Mouse (Mus musculus) lung, embryonic 14.5 days (tissue): Measurements from ENCODE around the gene Ccdc188. TPM values are rescaled to one million over a fixed set of nuclear protein-coding genes. Genes with fewer than 3 reads are reported as not detected.

Experiments used
- ATAC-seq: fragments of 200-750 bp; cut with Nextera tagmentation; 2 replicates; pipeline ENCODE4 v1.8.0; 2017; ENCODE audit warnings: mild to moderate bottlenecking, moderate TSS enrichment, moderate library complexity; ENCODE audit not compliant: insufficient read depth
- DNase-seq: peaks from one replicate; pipeline ENCODE4 v3.0.0-alpha.2; 2015
- H3K27ac ChIP-seq: fragments of 300-500 bp; sonication (generic); 2 replicates; pipeline ENCODE4 v1.5.1; 2014; ENCODE audit warnings: low read depth, mild to moderate bottlenecking, moderate library complexity
- H3K27me3 ChIP-seq: fragments of 300-500 bp; sonication (generic); 2 replicates; pipeline ENCODE4 v1.6.1; 2014; ENCODE audit warnings: low read length, control low read depth; ENCODE audit not compliant: insufficient read depth
- H3K36me3 ChIP-seq: fragments of 300-500 bp; sonication (generic); 2 replicates; pipeline ENCODE4 v1.6.1; 2014; ENCODE audit warnings: control low read depth; ENCODE audit not compliant: insufficient read depth
- H3K4me1 ChIP-seq: fragments of 300-500 bp; sonication (generic); 2 replicates; pipeline ENCODE4 v1.6.1; 2014; ENCODE audit warnings: antibody characterized with exemption, control low read depth; ENCODE audit not compliant: insufficient read depth
- H3K4me2 ChIP-seq: fragments of 300-500 bp; sonication (generic); 2 replicates; pipeline ENCODE4 v1.6.1; 2014; ENCODE audit warnings: mild to moderate bottlenecking
- H3K4me3 ChIP-seq: fragments of 300-500 bp; sonication (generic); 2 replicates; pipeline ENCODE4 v1.5.1; 2014; ENCODE audit warnings: low read depth, low read length
- H3K9ac ChIP-seq: fragments of 300-500 bp; sonication (generic); 2 replicates; pipeline ENCODE4 v1.6.1; 2014
- H3K9me3 ChIP-seq: fragments of 300-500 bp; sonication (generic); 2 replicates; pipeline ENCODE4 v1.6.1; 2016; ENCODE audit warnings: low read depth, low read length, control low read depth
- CTCF ChIP-seq: IDR thresholded peaks from 2 replicates; pipeline ENCODE4 v1.5.1; 2016; ENCODE audit warnings: antibody characterized with exemption, low read depth
- WGBS: fragments of 180-500 bp; shearing (Covaris S2); extraction: QIAGEN DNeasy Blood & Tissue Kit; methylation state at CpG from one replicate; pipeline ENCODE4 v1.1.7; 2014; 5-methylcytosine and 5-hydroxymethylcytosine counted together
- polyA plus RNA-seq: library from polyadenylated mRNA; unstranded; fragments of >200 nt; fragmentation: Nextera tagmentation; extraction: Ambion mirVana; gene quantifications from 2 replicates; pipeline ENCODE4 v1.2.1, GENCODE M21; 2014

Ccdc188 gene
- not detected in 2 replicates for polyA plus RNA-seq

DNA sequence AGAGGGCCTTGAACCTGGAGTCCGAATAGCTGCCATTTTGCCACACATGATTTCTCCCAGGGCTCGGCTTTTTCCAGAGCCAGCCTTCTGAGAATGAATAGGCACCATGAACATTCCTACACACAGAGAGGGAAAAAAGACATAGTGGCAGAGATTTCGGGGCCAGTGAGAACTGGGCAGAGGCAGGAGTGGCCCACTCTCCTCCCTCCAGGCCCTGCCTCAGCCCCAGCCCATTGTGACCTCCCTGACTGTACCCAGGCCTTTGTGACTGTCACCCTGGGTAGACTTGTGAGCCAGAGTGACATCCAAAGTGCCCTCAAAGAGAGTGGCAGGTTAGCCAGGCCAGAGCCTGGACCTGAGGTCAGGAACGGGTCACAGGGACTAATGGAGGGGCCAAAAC is at the start of gene Ccdc188:
Gene Ccdc188, plus strand, starts transcription at position 301 of the 400 bp plus-strand sequence.
- ATAC-seq (no peak), DNase-seq (no peak)
- H3K4me2 ChIP-seq: no peak within 1 kb of the TSS
- no peak for TF ChIP-seq CTCF
- peaks cover 3% of the 10 kb centered on the region; the same call in 1 of the 2 replicates for H3K36me3 ChIP-seq
- WGBS: 82% methylated on average over 4 of the region's 4 CpGs
- H3K9me3 ChIP-seq: no peaks in the 10 kb centered on the region
- no peaks in the 10 kb centered on the region; the same call in 1 of the 2 replicates for H3K27me3 ChIP-seq
- H3K9ac ChIP-seq: no peak within 1 kb of the TSS
- H3K27ac ChIP-seq: no peak within 1 kb of the TSS
- H3K4me1 ChIP-seq: peaks cover 8% of the 10 kb centered on the region; the same call in 1 of the 2 replicates
- H3K4me3 ChIP-seq: no peak within 1 kb of the TSS

DNA sequence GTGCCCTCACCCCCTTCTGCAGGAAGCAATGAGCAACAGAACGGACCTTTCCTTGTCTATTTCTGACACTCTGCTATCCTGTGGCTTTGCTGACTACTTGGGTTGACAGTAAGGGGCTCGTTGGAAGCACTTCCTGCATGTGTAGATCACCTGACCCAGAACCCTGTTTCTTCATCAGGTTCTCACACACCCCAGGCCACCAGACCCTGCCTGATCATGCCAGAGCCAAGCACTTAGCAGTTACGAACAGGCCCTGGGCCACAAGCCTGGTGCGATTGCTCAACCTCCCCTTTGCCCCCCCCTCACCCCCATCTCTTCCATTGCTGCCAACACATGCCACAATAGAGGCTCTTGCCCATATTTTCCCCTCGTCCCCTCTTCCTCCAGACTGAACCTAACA is 48.5 kb upstream of the Ccdc188 start:
- Histone ChIP-seq H3K9me3 (no peaks in the 10 kb centered on the region), H3K27me3 (no peaks in the 10 kb centered on the region), H3K9ac (no peak overlapping the region), H3K36me3 (no peaks in the 10 kb centered on the region), H3K4me1 (no peaks in the 10 kb centered on the region), H3K4me2 (no peak overlapping the region), H3K27ac (no peak overlapping the region), H3K4me3 (no peak overlapping the region)
- WGBS: 65% methylated on average over 5 of the region's 5 CpGs
- ATAC-seq: no peak
- TF ChIP-seq CTCF: no peak
- DNase-seq: no peak

DNA sequence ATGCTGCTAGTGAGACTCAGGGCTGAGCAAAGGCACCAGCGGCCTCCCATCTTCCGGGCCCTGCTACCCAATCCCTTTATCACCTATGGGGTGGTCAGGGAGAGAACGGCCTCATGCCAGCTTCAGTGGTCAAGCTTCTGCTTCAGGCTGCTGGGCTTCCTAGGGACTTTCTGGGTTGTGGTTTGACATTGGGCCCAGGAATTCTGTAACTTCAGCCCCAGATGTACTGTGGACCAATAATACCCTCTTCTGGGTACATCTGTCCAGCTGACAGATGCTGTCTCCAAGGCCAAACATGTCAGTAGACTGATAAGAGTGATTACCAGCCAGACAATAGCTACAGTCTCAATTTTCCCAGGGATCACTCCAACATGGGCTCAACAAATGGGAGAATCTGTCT is 47.9 kb upstream of the Ccdc188 start:
- Histone ChIP-seq H3K9me3 (no peaks in the 10 kb centered on the region), H3K9ac (no peak overlapping the region), H3K27me3 (no peaks in the 10 kb centered on the region), H3K27ac (no peak overlapping the region), H3K36me3 (no peaks in the 10 kb centered on the region), H3K4me1 (no peaks in the 10 kb centered on the region), H3K4me3 (no peak overlapping the region), H3K4me2 (no peak overlapping the region)
- TF ChIP-seq CTCF: no peak
- 76% methylated on average over 3 of the region's 3 CpGs for WGBS
- DNase-seq: no peak
- no peak for ATAC-seq

DNA sequence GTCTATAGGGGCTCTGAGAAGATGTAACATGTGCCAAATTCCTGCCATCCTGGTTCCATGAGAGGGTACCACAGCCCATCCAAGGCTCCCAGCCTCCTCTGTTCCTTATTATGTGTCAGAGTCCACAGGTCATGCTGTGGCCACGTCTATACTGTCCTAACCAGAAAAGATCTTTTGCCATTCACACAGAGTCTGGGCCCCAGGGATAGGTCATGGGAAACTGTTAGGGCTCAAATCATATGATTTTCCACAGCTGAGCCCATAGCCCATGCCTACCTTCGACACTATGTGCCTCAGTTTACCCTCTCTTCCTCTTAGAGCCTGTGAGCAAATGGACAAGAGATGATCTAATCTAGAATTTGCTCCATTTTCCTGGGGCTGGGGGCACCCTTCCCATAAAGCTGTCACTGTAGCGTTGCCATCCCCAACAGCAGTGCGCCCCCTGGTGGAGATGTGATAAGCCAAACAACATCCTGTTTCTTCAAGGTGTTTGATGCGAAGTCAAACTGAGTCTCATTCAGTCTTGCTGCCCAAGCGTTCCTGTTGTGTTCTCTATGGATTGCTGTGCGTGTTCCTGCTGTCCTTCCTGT is 45.3 kb upstream of the Ccdc188 start:
- TF ChIP-seq CTCF: peak; percentile 99
- Histone ChIP-seq H3K4me1 (no peaks in the 10 kb centered on the region; the same call in 1 of the 2 replicates), H3K27ac (no peak overlapping the region), H3K9me3 (no peaks in the 10 kb centered on the region), H3K27me3 (no peaks in the 10 kb centered on the region), H3K4me2 (no peak overlapping the region), H3K4me3 (no peak overlapping the region), H3K9ac (no peak overlapping the region), H3K36me3 (no peaks in the 10 kb centered on the region)
- ATAC-seq (no peak), DNase-seq (peak; percentile 88)
- 8% methylated on average over 7 of the region's 7 CpGs for WGBS

DNA sequence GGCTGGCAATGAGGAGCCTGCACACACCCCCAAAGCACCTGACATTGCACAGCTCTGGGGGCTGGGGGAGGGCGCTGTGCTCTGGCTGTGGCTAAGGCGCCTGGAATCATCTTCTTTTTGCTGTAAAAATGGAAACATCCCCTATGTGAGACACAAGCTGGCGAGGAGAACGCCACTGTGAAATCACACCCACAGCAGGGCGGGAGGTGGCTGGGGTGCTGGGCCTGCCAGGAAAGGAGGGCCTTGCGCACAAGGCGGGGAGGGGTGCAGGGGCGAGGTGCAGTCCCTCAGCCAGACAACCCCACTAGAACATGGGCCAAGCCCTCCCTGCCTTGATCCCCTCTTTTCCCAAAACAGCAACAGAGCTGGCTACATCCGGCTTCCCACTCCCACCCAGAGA is 44.4 kb upstream of the Ccdc188 start:
- no peak for ATAC-seq
- WGBS: 64% methylated on average over 9 of the region's 9 CpGs
- no peak overlapping the region for H3K4me2 ChIP-seq
- no peaks in the 10 kb centered on the region for H3K27me3 ChIP-seq
- H3K9ac ChIP-seq: no peak overlapping the region
- no peak overlapping the region for H3K27ac ChIP-seq
- no peaks in the 10 kb centered on the region; the same call in 1 of the 2 replicates for H3K4me1 ChIP-seq
- H3K4me3 ChIP-seq: no peak overlapping the region
- H3K9me3 ChIP-seq: no peaks in the 10 kb centered on the region
- no peak for TF ChIP-seq CTCF
- H3K36me3 ChIP-seq: no peaks in the 10 kb centered on the region
- DNase-seq: no peak

DNA sequence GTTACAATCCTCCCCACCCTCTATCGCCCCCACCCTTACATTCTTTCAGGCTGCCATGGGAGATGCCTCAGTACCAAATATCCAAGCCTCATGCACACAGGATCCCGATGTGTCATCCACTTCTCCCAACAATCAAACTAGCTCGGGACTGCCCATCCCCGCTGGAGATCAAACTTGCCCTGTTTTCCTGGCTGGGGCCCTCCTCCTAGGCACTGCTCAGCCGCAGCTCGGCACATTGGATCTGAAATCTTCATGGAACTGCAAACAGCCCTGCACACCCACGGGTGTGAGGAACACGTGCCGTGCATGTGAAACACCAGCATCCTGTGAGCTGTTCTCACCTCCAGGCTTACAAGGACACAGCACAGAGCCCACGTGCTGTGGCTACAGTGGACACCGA is 43.9 kb upstream of the Ccdc188 start:
- H3K4me1 ChIP-seq: no peaks in the 10 kb centered on the region; the same call in 1 of the 2 replicates
- no peak overlapping the region for H3K9ac ChIP-seq
- no peak for TF ChIP-seq CTCF
- no peaks in the 10 kb centered on the region for H3K27me3 ChIP-seq
- H3K27ac ChIP-seq: no peak overlapping the region
- H3K9me3 ChIP-seq: no peaks in the 10 kb centered on the region
- DNase-seq (no peak), ATAC-seq (no peak)
- H3K4me2 ChIP-seq: no peak overlapping the region
- no peaks in the 10 kb centered on the region for H3K36me3 ChIP-seq
- WGBS: 80% methylated on average over 11 of the region's 11 CpGs
- no peak overlapping the region for H3K4me3 ChIP-seq

DNA sequence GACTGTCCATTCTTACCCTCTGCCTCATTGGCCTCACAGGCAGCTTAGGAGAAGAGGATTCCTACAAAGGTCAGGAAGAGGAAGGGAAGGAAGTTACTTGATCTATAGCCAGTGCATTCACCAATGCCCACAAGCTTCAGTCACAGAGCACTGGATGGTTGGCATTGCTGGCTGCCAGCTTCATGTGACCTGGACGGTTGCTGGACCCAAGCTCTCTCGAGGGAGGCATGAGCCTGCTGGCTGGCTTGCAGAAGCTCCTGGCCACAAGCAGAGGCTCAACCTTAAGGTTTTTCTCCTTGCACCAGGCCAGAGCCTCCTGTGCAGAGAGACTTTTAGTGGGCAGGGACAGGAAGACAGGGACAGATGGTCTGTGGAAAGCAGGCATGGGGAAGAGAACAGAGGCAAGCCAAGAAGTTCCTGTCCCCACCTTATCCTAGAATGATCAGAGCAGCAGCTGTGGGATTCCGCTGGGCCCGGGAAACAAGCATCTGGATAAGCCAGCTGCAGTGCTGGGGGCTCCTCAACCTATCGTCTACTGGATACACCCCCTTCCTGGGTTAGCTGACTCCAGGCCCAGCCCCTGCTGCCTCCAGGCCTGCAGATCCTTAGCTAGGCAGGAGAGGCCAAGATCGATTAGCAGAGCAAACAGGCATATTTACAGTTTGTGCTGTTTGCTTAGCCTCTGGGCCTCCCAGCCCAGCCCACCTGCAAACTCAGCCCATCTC is 41.7 kb upstream of the Ccdc188 start:
- no peak for TF ChIP-seq CTCF
- DNase-seq (no peak), ATAC-seq (no peak)
- no peaks in the 10 kb centered on the region for H3K9me3 ChIP-seq
- no peaks in the 10 kb centered on the region; the same call in 1 of the 2 replicates for H3K4me1 ChIP-seq
- WGBS: 25% methylated on average over 6 of the region's 6 CpGs
- H3K27ac ChIP-seq: no peak overlapping the region
- no peak overlapping the region; the same call in 1 of the 2 replicates for H3K9ac ChIP-seq
- H3K4me2 ChIP-seq: no peak overlapping the region
- H3K27me3 ChIP-seq: no peaks in the 10 kb centered on the region
- H3K36me3 ChIP-seq: no peaks in the 10 kb centered on the region
- no peak overlapping the region for H3K4me3 ChIP-seq
